Mouse (Mus musculus) heart, postnatal 25 days (tissue): ENCODE measurements around the gene Clint1. TPM values are rescaled to one million over a fixed set of nuclear protein-coding genes. Genes with fewer than 3 reads are reported as not detected.
A peak's percentile ranks its signal among the peaks of the same experiment; 100 is the strongest.

ENCODE experiments used
- DNase-seq: peaks from one replicate; pipeline ENCODE4 v3.0.0; 2022; ENCODE audit warnings: low spot score
- intact Hi-C: fragments of 180-260 bp; cut with DNase I; formaldehyde crosslinking; loops from one replicate; pipeline ENCODE4 v1.15.1; 2025
- total RNA-seq, 2 experiments: library from RNA; stranded (reverse); gene quantifications; 2 replicates each; pipeline ENCODE4 v1.2.3; 2021

Gene Clint1
- total RNA-seq: 10 to 100 TPM; 36.0 to 36.4 TPM

DNA sequence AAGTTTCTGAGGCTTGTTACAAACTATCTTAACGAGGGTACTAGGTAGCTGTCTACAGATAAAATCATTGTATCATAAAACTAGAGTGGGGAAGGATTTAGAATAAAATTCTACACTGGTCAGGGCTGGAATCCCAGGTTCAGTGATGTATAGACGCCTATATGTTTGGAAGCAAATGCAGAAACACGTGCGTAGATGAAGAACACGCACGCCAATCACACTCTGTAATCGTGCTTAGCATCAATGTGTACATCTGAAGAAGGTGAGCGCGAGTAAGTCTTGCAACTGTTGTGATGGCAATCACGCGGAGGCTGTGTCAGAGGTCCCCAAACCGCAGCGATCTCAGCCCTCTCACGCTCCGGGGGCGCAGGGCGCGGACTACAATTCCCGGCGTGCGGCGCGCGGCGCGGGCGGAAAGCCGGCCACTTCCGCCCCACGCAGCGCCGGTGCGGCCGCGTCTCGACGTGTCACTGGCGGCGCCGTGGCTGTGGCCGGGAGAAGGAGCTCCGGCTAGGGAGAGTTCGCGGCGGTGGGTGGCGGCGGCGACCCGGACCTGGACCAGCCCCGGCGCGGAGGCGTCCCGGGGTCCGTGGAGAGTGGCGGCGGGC, at the start of gene Clint1:
Gene Clint1, plus strand, starts transcription at position 536 of the 608 bp plus-strand sequence.
- peak; percentile 68 for DNase-seq
- intact Hi-C loops: no loop called here

DNA sequence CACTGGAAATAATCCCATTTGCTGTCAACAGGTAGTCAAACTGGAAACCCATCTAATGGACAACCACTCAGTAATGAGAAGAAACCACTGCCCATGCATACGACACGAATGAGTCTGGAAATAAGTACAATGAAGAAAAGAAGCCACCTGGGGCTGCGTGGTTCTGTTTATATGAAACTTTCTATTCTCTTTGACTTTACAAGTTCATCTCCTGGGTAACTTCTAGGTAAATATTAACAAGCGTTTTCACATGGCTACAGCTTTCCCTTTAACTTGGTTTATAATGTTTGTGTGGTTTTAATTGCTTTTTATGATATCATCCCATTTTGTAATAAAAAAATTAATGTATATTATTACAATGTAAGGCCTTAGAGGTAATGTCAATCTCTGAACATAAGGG, 47.8 kb upstream of the Clint1 start:
- no peak for DNase-seq
- intact Hi-C loops: no loop called here

DNA sequence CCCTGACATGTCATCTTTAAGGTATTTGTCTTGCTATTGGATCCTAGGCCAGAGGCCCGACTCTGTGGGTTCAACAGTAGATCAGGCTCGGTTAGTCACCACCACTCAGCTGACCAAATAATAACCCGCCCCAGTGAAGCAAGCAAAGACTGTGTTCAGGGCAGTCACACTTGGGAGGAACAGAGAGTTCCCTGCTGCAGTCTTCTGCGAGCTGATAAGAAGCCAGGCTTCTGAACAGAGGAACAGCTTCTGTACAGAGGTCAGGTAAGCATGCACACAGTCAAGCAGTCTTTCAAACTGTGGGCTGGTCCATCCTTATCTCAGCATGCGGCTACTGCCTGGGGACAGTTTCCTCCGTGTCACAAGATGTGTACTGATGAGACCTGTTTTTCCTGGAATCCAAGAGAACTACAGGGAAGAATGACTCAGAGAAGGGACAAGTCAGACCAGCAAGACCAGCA, 46.5 kb upstream of the Clint1 start:
- intact Hi-C loops: loop anchor here (5.0 kb wide), 1 partner anchor 72 kb away; no protein-coding TSS in a partner anchor
- peak; percentile 3 for DNase-seq

DNA sequence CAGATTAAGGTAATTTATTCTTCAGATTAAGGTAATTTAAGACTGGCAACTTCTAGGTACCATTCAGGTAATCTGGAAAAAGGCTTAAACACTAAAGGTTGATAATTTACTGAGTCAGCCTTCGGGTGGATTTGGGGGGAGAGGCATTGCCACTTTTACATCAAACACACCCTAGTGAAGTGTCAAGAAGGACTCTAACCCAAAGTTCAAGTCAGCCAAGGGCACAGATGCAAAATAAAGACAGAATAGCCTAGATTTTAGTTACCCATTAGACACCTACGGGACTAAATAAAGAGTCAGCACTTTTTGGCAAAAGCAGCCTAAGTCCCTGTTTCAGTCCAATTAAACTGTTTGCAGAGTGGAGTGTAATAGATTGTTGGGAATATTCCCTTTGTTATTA, 46.0 kb upstream of the Clint1 start:
- intact Hi-C loops: loop anchor here (5.0 kb wide), 1 partner anchor 71 kb away; no protein-coding TSS in a partner anchor
- no peak for DNase-seq

DNA sequence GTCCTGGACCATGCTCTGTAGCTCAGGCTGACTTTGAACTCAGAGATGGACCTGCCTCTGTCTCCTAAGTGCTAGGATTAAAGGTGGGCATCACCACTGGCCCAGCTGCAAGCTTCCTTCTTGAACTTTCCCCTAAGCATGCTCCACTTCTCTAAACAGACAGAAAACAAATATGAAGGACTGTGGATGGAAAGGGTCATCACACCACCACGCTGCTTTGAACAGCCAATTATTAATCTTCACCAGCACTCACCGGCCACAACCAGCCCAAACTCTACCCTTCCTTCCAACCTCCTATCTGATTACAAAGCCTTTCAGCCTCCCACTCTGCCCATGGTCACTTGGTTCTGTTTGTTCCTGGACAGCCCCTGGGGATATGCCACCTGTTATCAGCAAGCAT, 45.6 kb upstream of the Clint1 start:
- intact Hi-C loops: loop anchor here (5.0 kb wide), 1 partner anchor 71 kb away; no protein-coding TSS in a partner anchor
- DNase-seq: no peak

DNA sequence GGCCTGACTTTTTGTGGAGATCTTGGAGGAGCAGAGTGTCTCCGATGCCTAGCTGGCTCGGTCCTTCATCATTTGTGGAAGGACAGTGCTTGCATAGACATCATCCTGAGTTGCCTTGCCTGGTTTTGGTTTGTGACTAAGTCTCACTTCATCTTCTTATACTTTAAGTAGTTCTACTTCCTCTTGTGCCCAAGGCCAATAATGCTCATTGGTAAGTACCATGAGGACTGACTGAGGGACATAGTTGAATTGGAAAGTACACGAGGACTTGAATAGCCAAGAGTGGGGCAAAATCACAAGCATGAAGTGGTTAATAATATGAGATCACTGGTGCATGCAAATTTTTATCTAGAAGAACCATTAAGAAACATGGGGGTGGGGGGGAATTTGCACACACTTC, 45.0 kb upstream of the Clint1 start:
- no peak for DNase-seq
- intact Hi-C loops: loop anchor here (5.0 kb wide), 1 partner anchor 70 kb away; no protein-coding TSS in a partner anchor

DNA sequence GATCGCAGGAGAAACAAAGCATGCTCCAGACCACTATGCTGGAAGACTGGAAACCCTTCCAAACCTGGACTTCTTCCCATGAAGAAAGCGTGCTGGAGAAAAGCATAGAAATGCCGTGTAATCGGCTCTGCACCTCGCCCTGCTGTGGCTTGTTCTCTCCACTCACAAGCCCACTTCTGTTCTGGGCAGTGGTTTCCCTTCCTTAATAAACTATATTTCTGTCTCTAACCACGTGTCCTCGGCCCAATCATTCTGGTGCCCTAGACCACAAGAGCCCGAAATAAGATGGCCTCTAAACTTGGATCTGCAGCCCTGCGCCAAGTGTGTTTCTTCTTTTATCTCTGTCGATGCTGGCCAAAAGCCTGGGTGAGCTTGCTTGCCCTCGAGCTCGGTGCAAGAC, 44.0 kb upstream of the Clint1 start:
- intact Hi-C loops: loop anchor here (5.0 kb wide), 1 partner anchor 69 kb away; no protein-coding TSS in a partner anchor
- no peak for DNase-seq

DNA sequence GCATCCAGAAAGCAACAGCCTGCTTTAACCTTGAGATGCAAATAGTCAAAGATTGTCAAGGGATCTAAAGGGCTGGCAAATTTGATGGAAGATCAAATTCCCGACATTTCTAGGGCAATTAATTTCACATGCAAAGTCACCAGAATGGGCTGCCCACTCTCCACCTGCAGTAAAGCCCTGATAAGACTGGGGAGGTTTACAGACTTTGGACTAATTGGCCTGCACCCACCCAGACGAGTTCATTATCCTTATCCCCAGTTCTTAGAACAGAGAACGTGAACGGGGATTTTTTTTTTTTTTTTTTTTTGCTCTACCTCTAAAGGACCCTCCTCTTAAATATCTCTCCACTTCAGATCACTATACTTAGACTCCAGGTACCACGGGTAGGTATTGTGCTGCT, 42.4 kb upstream of the Clint1 start:
- no peak for DNase-seq
- intact Hi-C loops: loop anchor here (5.0 kb wide), 1 partner anchor 68 kb away; no protein-coding TSS in a partner anchor

DNA sequence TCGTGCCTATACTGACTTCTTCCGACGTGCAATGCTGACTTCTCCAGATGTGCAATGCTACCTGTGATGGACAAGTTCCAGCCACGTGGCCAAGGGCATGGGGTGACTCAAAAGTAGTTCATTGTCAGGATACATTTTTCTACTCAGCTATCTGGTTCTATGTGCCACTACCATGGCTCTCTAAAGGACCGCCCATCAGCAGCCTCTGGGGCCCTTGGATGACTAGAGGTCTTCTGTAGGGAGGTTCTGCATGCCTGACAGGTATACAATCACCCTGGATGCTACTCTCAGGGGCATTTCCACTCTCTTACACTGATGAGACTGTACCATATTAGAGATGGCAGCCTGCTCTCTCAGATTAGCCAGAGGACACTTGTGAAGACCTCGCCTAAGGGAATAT, 41.8 kb upstream of the Clint1 start:
- DNase-seq: no peak
- intact Hi-C loops: no loop called here

DNA sequence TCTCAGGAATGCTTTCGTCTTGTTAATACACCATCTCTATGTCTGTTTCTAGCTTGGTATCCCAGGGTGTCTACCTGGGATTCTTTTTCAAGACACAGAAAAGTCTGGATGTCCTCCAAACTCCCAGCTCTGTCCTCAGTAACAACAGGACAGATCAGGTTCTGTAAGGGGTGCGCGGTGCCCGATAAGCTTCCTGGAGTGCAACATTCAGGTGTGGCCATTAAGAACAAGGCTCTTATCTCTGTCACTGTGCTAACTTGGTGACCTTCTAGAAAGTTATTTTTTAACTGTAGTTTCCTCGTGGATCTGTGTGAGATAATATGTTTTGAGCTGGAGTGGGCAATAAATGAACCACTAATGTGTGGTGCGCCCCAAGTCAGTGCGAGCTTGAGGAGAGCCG, 41.0 kb upstream of the Clint1 start:
- DNase-seq: no peak
- intact Hi-C loops: no loop called here

DNA sequence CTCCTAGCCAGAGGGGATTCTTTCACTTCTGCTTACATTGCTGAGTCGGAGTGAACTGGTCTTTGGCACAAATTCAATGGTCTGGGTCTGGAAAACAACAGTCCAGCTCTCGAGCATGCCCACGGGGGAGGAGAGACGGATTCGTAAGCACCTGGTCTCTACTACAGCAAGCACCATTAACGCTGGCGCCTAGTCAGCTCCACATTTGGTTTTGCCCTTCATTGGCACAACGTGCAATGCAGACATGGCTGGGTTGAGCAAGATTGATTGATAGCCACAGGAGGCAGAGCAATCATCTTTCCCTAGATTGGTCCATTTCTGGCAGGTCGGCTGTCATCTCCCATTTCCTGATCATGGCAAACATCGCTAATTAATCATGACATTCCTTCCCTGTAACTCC, 36.2 kb upstream of the Clint1 start:
- DNase-seq: no peak
- intact Hi-C loops: no loop called here

DNA sequence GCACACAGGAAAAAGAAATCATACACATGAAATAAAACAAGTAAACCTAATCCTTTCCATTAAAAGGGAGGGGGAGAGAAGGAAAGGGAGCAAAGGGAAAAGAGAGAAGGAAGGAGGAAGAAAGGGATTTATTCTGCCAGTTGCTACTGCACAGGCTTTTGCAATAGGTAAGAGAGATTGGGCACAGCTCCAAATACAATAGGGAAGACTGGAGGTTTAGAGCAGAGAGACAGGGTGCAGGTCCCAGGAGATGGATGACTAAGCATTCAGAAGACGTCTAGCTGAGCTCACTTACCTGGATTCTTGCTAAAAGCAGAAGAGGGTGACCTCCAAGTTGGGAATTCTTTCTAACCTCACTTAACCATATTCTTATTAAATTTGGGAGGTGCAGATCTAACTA, 35.1 kb upstream of the Clint1 start:
- DNase-seq: no peak
- intact Hi-C loops: no loop called here

DNA sequence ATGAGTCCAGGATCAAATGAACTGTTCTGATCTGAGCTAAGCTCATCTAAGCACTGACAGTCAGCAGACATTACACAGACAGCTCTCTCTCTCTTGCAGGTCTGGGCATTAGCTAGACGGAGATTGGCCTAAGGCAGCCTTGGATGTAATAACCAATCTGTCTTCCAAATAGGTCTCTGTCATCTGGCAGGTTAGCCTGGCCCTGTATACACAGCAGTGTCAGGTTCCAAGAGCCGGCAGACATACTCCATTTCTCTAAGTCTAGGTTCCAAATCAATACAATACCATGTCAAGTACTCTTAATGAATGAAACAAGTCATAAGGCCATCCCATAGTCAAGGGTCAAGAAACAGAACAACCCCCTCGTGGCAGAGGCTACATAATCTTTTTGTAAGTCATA, 33.9 kb upstream of the Clint1 start:
- intact Hi-C loops: no loop called here
- DNase-seq: no peak

DNA sequence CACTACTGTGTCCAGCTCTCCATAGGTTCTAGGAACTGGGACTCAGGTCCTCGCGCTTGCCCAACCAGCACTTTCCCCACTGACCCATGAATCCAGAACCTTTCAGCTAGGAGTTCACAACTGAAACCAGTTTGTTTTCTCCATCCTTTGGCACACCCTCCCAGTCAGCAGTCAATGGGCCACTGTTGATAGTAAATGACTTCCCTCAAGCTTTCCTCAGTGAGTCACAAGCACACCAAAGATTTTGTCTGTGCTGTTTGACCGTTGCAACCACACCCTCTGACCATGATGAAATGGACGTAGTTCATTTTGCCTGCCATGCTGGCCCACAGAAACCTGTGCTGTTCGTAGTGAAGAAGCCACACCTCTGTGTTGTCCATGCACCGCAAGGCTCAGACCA, 30.9 kb upstream of the Clint1 start:
- no peak for DNase-seq
- intact Hi-C loops: no loop called here

DNA sequence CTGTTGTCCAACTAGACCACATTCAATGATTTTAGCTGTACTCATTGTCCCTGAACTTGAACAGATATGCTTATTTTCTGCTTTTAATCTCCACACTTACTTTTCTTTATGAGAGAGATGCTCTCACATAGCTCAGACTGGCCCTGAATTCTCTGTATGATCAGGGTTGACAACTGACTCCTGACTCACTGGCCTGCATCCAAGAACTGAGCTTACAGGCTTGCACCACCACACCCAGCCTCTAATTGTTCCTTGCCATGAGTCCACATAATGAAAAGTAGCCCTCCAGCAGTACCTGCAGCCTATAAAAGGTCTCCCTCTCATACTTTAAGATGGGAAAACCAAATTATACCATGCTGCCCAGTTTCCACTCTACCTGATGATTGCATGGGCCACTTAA, 21.7 kb upstream of the Clint1 start:
- DNase-seq: no peak
- intact Hi-C loops: no loop called here

DNA sequence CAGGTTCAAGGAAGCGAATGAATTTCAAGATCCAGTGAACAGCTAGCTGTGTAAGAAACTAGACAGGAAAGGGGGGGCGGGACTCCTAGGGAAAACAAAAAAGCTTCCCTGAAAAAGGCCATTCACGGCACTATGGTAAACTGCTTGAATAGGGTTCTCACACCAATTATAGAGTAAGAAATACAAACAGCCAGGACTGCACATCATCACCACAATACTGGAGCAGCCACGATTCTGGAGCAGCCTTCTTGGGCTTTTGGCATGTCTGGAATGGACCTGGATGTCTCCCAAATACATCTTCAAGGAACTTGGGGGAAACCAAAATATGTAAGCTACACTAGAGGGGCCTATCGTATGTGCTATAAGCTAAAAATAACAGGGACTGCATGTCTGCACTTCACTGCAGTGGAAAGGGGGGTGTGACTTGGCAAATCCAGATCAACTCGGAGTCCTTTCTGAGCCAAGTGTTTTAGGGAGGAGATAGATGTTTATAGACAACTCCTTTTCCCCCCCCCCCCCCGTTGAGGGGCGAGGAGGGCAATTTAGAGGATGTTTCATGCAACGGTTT, 21.0 kb upstream of the Clint1 start:
- intact Hi-C loops: no loop called here
- no peak for DNase-seq

DNA sequence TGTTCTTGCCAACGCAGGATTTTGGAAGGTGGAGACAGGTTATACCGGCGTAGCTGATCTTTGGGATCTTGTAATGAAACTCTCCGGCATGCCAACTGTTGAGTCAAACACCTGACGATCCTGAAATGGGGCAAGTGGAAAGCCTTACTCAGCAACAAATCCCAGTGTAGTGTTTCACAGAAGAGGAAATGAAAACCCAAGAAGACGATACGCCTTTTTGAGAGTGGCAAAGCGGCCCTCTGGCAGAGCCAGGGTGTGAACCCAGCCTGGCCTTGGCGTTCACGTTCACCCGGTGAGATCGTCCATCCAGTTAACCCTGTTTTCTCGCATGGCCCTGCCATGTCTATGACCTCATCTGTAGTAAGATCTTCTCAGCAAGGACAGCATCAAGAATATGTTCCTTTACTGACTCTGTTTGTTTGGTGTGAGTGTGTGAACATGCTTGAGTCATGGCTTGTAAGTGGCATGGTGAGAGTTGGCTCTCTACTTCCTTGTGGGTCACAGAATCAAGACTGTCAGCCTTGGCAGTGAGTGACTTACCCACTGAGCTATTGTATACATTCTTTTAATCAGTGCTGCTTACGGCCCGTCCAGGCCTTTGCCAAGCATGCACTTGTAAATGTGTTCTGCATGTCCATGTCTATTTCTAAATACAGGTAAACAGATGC, 20.2 kb upstream of the Clint1 start:
- intact Hi-C loops: no loop called here
- DNase-seq: no peak

DNA sequence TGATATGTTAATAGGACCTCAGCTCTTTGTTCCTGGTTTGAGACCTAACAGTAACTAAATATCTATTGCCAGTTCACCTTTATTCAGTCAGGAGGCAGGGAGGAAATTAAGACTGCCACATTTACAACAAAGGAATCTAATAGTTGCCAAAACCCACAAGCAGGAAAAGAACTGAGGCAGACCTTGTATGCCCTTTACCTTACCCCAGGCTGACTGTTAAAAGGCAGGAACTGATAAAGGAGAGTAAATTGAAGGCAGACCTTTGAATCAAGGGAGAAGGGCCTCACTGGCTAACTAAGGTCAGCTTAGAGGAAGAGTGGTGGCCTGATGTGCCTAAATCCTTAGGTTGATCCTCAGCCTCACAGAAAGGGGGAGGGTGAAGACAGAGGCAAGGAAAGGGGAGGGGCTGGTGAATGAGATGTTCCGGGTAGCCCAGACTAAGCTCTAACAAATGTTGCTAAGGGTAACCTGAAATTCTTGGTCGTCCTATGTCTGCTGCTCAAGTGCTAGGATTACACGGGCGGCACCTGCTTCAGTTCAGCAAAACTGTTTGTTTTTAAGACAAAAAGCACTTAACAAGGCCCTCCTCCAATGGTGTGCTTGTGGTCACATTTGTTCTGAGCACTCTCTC, 16.1 kb upstream of the Clint1 start:
- intact Hi-C loops: no loop called here
- DNase-seq: no peak

DNA sequence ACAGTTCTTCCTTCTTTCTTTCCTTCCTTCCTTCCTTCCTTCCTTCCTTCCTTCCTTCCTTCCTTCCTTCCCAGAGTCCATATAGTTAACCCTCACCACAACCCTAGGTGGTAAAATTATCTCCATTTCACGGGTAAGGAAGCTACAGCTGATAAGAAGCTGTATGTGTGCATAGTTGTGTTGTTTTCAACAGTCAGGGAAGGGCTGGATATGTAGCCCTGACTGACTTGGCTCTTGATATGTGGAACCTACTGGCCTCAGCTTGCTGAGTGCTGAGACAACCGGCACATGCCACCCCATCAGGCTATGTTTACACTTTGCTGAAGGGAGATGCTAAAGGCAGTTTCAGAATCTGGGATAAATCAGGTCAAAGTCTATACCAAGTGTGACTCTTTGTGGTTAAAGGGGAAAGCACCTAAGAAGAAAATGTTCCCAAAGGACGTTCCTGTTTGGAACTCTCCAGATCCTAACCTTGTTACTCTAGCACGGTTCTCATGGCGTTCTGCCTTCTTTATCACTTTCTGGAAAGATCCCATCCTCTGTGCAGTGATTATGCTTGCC, 14.5 kb upstream of the Clint1 start:
- intact Hi-C loops: no loop called here
- no peak for DNase-seq

DNA sequence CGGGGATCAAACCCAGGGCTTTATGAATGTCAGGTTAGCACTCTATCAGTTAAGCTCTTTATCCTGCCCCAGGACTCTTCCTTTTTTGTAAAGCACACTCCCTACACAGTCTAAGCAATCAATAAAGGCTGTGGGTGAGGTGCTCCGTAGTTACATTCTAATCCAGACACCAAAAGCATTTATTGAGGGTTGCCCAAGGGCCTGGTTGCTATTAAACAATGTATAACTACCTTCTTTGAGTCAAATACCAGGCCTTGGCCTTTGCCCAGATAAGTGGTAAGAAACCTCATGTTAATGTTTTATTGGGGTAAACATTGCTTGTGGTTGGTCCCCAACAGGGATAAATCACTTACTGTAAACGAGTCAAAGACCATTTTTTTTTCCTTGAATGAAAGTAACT, 13.4 kb upstream of the Clint1 start:
- intact Hi-C loops: no loop called here
- DNase-seq: no peak

DNA sequence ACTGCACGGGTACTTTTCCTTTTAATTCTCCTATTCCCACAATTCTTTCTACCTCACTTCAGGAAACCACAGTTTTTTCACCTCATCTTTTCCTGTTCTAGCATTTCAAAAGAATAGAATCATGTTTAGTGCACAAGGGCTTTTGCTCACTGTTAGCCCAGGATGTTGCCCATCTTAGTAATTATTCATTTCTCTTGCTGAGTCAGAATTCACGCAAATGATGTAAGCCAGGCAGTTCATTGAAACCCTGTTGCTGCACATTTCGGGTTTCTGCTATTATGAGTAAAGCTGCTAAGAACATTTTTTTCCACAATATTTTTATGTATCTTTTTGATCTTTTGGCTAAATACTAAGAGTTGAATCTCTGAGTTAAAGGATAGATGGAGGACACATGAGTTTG, 11.5 kb upstream of the Clint1 start:
- intact Hi-C loops: no loop called here
- DNase-seq: no peak
